Mouse (Mus musculus): Measurements from ENCODE around the gene Tmem132c.

DNA sequence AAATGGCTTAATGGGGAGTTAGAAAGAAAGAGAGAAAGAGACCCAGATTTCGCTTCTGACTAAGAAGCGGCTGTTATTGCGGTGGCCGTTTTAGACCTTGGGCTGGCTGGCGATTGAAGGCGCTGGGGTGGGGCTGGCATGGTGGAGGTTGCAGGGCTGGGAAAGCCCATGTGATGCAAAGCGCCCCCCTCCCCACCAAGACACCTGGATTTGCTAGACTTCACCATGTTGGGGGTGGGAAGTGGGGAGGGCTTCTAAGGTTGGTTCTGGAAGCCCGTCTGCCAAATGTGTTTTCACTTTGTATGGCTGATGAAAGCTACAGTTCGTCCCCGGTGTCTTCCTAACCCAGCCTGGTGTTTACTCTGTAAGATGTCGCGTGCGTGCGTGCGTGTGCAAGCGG, 1.6 kb downstream of the Tmem132c start:
- TF ChIP-seq E2F4 (IDR thresholded peaks at IDR 0.05; ENCODE audit: insufficient read depth) = no peak
- TF ChIP-seq TCF12 (IDR thresholded peaks at IDR 0.05; ENCODE audit: insufficient read depth, poor library complexity, severe bottlenecking) = no peak
- no peak for TF ChIP-seq POLR2A (IDR thresholded peaks at IDR 0.05; ENCODE audit: insufficient read length, low read depth)
- no peak for TF ChIP-seq USF1 (IDR thresholded peaks at IDR 0.05; ENCODE audit: low read depth)
- TF ChIP-seq POLR2AphosphoS2 (IDR thresholded peaks at IDR 0.05; ENCODE audit: insufficient read length, low read depth) = no peak

Measured in myocyte (in vitro differentiated cells).